Mouse (Mus musculus) thymus, postnatal 14 days (tissue): ENCODE results near the gene Umps.

Experiments used
- DNase-seq: peaks from one replicate; pipeline ENCODE4 v3.0.0; 2021

The Umps gene

GRCm38 (mm10) chr16:33927263-33927824 is 39.5 kb downstream of the Umps start:
- no peak for DNase-seq

- DNase-seq: no peak
Observed at GRCm38 (mm10) chr16:33923758-33924157, 43.1 kb downstream of the Umps start.

GRCm38 (mm10) chr16:33923001-33923316 is 43.9 kb downstream of the Umps start:
- DNase-seq: no peak

- DNase-seq: peak; percentile 44
Observed at GRCm38 (mm10) chr16:33922111-33923000, 44.5 kb downstream of the Umps start.

GRCm38 (mm10) chr16:33921514-33921913 is 45.3 kb downstream of the Umps start:
- DNase-seq: no peak

- no peak for DNase-seq
Observed at GRCm38 (mm10) chr16:33917926-33918325, 48.9 kb downstream of the Umps start.

GRCm38 (mm10) chr16:33917390-33917789 is 49.4 kb downstream of the Umps start:
- no peak for DNase-seq

GRCm38 (mm10) chr16:33916473-33917251 is 50.2 kb downstream of the Umps start:
- DNase-seq: no peak

GRCm38 (mm10) chr16:33914997-33915396 is 51.8 kb downstream of the Umps start:
- no peak for DNase-seq

GRCm38 (mm10) chr16:33908239-33908638 is 58.6 kb downstream of the Umps start:
- no peak for DNase-seq
